ENCODE assay signal across 8 mouse cellular contexts in genomic region chr6:120463086-120463871, GRCm38 (mm10). TPM values are rescaled to one million over a fixed set of nuclear protein-coding genes. Genes with fewer than 3 reads are reported as not detected.
DNase-seq lines count a peak whose midpoint lies in the region; ATAC-seq and TF ChIP-seq lines count a peak whose summit lies in the region.

Gene Il17ra, plus strand, starts transcription at chr6:120463247.

- H3K4me1 ChIP-seq in cortical plate, adult 2 months (ENCODE audit: control insufficient read depth, insufficient read depth, low read length): no peaks in the 10 kb centered on the region
- H3K4me1 ChIP-seq in intestine, postnatal 0 days (replicated peaks; ENCODE audit: control insufficient read depth, insufficient read depth, low read length): no peaks in the 10 kb centered on the region
- peaks cover 40% of the 10 kb centered on the region for H3K4me1 ChIP-seq in liver, embryonic 16.5 days (ENCODE audit: control insufficient read depth, low read depth, low read length)
- no peaks in the 10 kb centered on the region for H3K4me1 ChIP-seq in neural tube, embryonic 11.5 days (ENCODE audit: control insufficient read depth, insufficient read depth, low read length)

- TF ChIP-seq POLR2A in cortical plate, adult 2 months (IDR thresholded peaks at IDR 0.05; ENCODE audit: extremely low read depth, insufficient read depth, low read length): peak; percentile 48; the same call in 1 of the 2 replicates

- peak; percentile 95 for ATAC-seq in intestine, postnatal 0 days
- ATAC-seq in liver, embryonic 16.5 days (ENCODE audit: low read depth): peak; percentile 90
- ATAC-seq in neural tube, embryonic 11.5 days (ENCODE audit: insufficient read depth, low FRiP score, low TSS enrichment): peak; percentile 74

- H3K27me3 ChIP-seq in intestine, postnatal 0 days (replicated peaks; ENCODE audit: control insufficient read depth, insufficient read depth, low read length): peaks cover 13% of the 10 kb centered on the region; the same call in 1 of the 2 replicates
- peaks cover 10% of the 10 kb centered on the region for H3K27me3 ChIP-seq in liver, embryonic 16.5 days (ENCODE audit: control insufficient read depth, insufficient read depth, low read depth, low read length)
- H3K27me3 ChIP-seq in neural tube, embryonic 11.5 days (ENCODE audit: control insufficient read depth, insufficient read depth, low read length): peaks cover 29% of the 10 kb centered on the region

- H3K27ac ChIP-seq in cortical plate, adult 2 months (ENCODE audit: insufficient read depth, low read length): 0 out of 2 replicates have a peak within 1 kb of the TSS, but pooled peaks have one; percentile 68
- peak within 1 kb of the TSS; percentile 51 for H3K27ac ChIP-seq in intestine, postnatal 0 days (ENCODE audit: low read depth, low read length)
- H3K27ac ChIP-seq in liver, embryonic 16.5 days (ENCODE audit: low read length): peak within 1 kb of the TSS; percentile 75
- H3K27ac ChIP-seq in neural tube, embryonic 11.5 days (ENCODE audit: low read depth, low read length): no peak within 1 kb of the TSS

- peak within 1 kb of the TSS; percentile 43 for H3K4me3 ChIP-seq in cortical plate, adult 2 months (ENCODE audit: insufficient read depth, low read length)
- peak within 1 kb of the TSS; percentile 69 for H3K4me3 ChIP-seq in intestine, postnatal 0 days (ENCODE audit: low read depth, low read length)
- peak within 1 kb of the TSS; percentile 76 for H3K4me3 ChIP-seq in liver, embryonic 16.5 days (ENCODE audit: low read depth, low read length)
- H3K4me3 ChIP-seq in neural tube, embryonic 11.5 days (ENCODE audit: low read depth, low read length): peak within 1 kb of the TSS; percentile 49

- H3K4me2 ChIP-seq in intestine, postnatal 0 days (replicated peaks; ENCODE audit: low read depth): peak within 1 kb of the TSS; percentile 86
- H3K4me2 ChIP-seq in liver, embryonic 16.5 days (ENCODE audit: low read depth, low read length): peak within 1 kb of the TSS; percentile 98
- peak within 1 kb of the TSS; percentile 54 for H3K4me2 ChIP-seq in neural tube, embryonic 11.5 days (ENCODE audit: low read depth)

- peak; percentile 82 to 88 for DNase-seq in urinary bladder, adult 18-20 months (ENCODE audit: low spot score in 2 of 2)
- DNase-seq in urinary bladder, postnatal 10 days (ENCODE audit: low spot score): no peak
- peak; percentile 26 for DNase-seq in gonadal fat pad, adult 2 months (ENCODE audit: low read depth)
- DNase-seq in neural tube, embryonic 11.5 days (ENCODE audit: low spot score): peak; percentile 73
- peak; percentile 86 for DNase-seq in testis, postnatal 10 days (ENCODE audit: low spot score)

- H3K36me3 ChIP-seq in intestine, postnatal 0 days (ENCODE audit: control insufficient read depth, insufficient read depth): no peaks in the 10 kb centered on the region
- no peaks in the 10 kb centered on the region for H3K36me3 ChIP-seq in liver, embryonic 16.5 days (ENCODE audit: control insufficient read depth, insufficient read depth)
- no peaks in the 10 kb centered on the region for H3K36me3 ChIP-seq in neural tube, embryonic 11.5 days (ENCODE audit: control insufficient read depth, insufficient read depth, low read length)

- no peaks in the 10 kb centered on the region for H3K9me3 ChIP-seq in intestine, postnatal 0 days (ENCODE audit: control insufficient read depth)
- H3K9me3 ChIP-seq in liver, embryonic 16.5 days (replicated peaks; ENCODE audit: control insufficient read depth, low read length): no peaks in the 10 kb centered on the region
- no peaks in the 10 kb centered on the region for H3K9me3 ChIP-seq in neural tube, embryonic 11.5 days (ENCODE audit: control insufficient read depth, low read length)

- TF ChIP-seq CTCF in cortical plate, adult 2 months (IDR thresholded peaks at IDR 0.05; ENCODE audit: extremely low read depth, insufficient read depth, low read length): no peak
- peak; percentile 15; the same call in 1 of the 2 replicates for TF ChIP-seq CTCF in intestine, postnatal 0 days (IDR thresholded peaks at IDR 0.05; ENCODE audit: low read depth)

- peak within 1 kb of the TSS; percentile 67 for H3K9ac ChIP-seq in intestine, postnatal 0 days (ENCODE audit: low read depth, low read length)
- H3K9ac ChIP-seq in liver, embryonic 16.5 days (ENCODE audit: low read depth, low read length): peak within 1 kb of the TSS; percentile 85
- peak within 1 kb of the TSS; percentile 47 for H3K9ac ChIP-seq in neural tube, embryonic 11.5 days (ENCODE audit: low read length)

- WGBS in intestine, postnatal 0 days: 3% methylated on average over 80 of the region's 90 CpGs
- under 1% methylated on average over 89 of the region's 90 CpGs for WGBS in liver, embryonic 16.5 days (ENCODE audit: insufficient replicate concordance)
- under 1% methylated on average over 81 of the region's 90 CpGs for WGBS in neural tube, embryonic 11.5 days

RNA-seq across cellular contexts. Expression of gene Il17ra, which starts in this region (rescaled TPM):
- polyA plus RNA-seq in cortical plate, adult 2 months (2012; rRNA removed): 16.6 and 17.9 TPM in 2 replicates
- 13.9 and 14.6 TPM in 2 replicates for polyA plus RNA-seq in gonadal fat pad, adult 2 months (2012; rRNA removed)
- 4.1 and 4.8 TPM in 2 replicates for polyA plus RNA-seq in intestine, postnatal 0 days (2015; fragmentation: Nextera tagmentation; extraction: Ambion mirVana)
- polyA plus RNA-seq in liver, embryonic 16.5 days (2015; fragmentation: Nextera tagmentation; extraction: Ambion mirVana): 11.4 and 13.0 TPM in 2 replicates
- 1.8 and 2.2 TPM in 2 replicates for polyA plus RNA-seq in neural tube, embryonic 11.5 days (2014; fragmentation: Nextera tagmentation; extraction: Ambion mirVana)
